Mouse (Mus musculus) spleen, adult 2 months (tissue): Measurements from ENCODE around the gene Lgi4.

Experiments used
- CTCF ChIP-seq: fragments of 200-500 bp; IDR thresholded peaks from 2 replicates; pipeline ENCODE4 v1.5.1; 2011; ENCODE audit warnings: mild to moderate bottlenecking, inconsistent platforms; ENCODE audit not compliant: insufficient read depth, insufficient read length, insufficient replicate concordance; ENCODE audit errors: extremely low read depth
- POLR2A ChIP-seq: fragments of 200-500 bp; IDR thresholded peaks from 2 replicates; pipeline ENCODE4 v1.6.1; 2011; ENCODE audit warnings: low read depth, low read length, inconsistent platforms

GRCm38 (mm10) chr7:31030717-31031116, 28.4 kb upstream of the Lgi4 start:
- no peak for TF ChIP-seq CTCF
- no peak for TF ChIP-seq POLR2A
